Mouse (Mus musculus) forebrain, embryonic 11.5 days (tissue): ENCODE data around the gene Sp6. TPM values are rescaled to one million over a fixed set of nuclear protein-coding genes. Genes with fewer than 3 reads are reported as not detected.

Experiments
- ATAC-seq: fragments of 200-750 bp; cut with Nextera tagmentation; replicated peaks from 2 replicates; pipeline ENCODE4 v1.8.0; 2017; ENCODE audit warnings: moderate TSS enrichment; ENCODE audit not compliant: low FRiP score
- DNase-seq: peaks from one replicate; pipeline ENCODE4 v3.0.0-alpha.2; 2017; ENCODE audit warnings: low spot score
- H3K27ac ChIP-seq: fragments of 300-500 bp; sonication (generic); 2 replicates; pipeline ENCODE4 v1.5.1; 2014; ENCODE audit warnings: low read depth, low read length
- H3K27me3 ChIP-seq: fragments of 300-500 bp; sonication (generic); 2 replicates; pipeline ENCODE4 v1.6.1; 2014; ENCODE audit warnings: mild to moderate bottlenecking, low read length, mixed read lengths; ENCODE audit not compliant: control insufficient read depth, insufficient read depth
- H3K36me3 ChIP-seq: fragments of 300-500 bp; sonication (generic); 2 replicates; pipeline ENCODE4 v1.6.1; 2014; ENCODE audit warnings: mild to moderate bottlenecking, low read length, moderate library complexity, mixed read lengths; ENCODE audit not compliant: control insufficient read depth, insufficient read depth
- H3K4me1 ChIP-seq: fragments of 300-500 bp; sonication (generic); replicated peaks from 2 replicates; pipeline ENCODE4 v1.6.1; 2014; ENCODE audit warnings: low read length, mixed read lengths; ENCODE audit not compliant: control insufficient read depth, insufficient read depth
- H3K4me2 ChIP-seq: fragments of 300-500 bp; sonication (generic); 2 replicates; pipeline ENCODE4 v1.6.1; 2014; ENCODE audit warnings: low read depth, mild to moderate bottlenecking, low read length, moderate library complexity, mixed read lengths; ENCODE audit not compliant: severe bottlenecking
- H3K4me3 ChIP-seq: fragments of 300-500 bp; sonication (generic); 2 replicates; pipeline ENCODE4 v1.5.1; 2014; ENCODE audit warnings: low read depth, low read length
- H3K9ac ChIP-seq: fragments of 300-500 bp; sonication (generic); 2 replicates; pipeline ENCODE4 v1.6.1; 2014; ENCODE audit warnings: low read length
- H3K9me3 ChIP-seq: fragments of 300-500 bp; sonication (generic); 2 replicates; pipeline ENCODE4 v1.6.1; 2016; ENCODE audit warnings: low read length, mixed read lengths; ENCODE audit not compliant: control insufficient read depth
- WGBS: fragments of 180-500 bp; shearing (Covaris S2); extraction: QIAGEN DNeasy Blood & Tissue Kit; methylation state at CpG from one replicate; pipeline ENCODE4 v1.1.7; 2014; 5-methylcytosine and 5-hydroxymethylcytosine counted together
- polyA plus RNA-seq: library from polyadenylated mRNA; unstranded; fragments of >200 nt; fragmentation: Nextera tagmentation; extraction: Ambion mirVana; gene quantifications from 2 replicates; pipeline ENCODE4 v1.2.1, GENCODE M21; 2014

The Sp6 gene
- polyA plus RNA-seq, 1 experiment from 2014 or later, result not detected

GRCm38 (mm10) chr11:96970341-96970740 lies 42.9 kb upstream of the Sp6 start:
- no peaks in the 10 kb centered on the region for H3K36me3 ChIP-seq
- no peaks in the 10 kb centered on the region for H3K9me3 ChIP-seq
- no peak overlapping the region for H3K9ac ChIP-seq
- WGBS, result 91% methylated on average over 3 of the region's 3 CpGs
- no peak overlapping the region for H3K27ac ChIP-seq
- DNase-seq, result no peak
- no peak for ATAC-seq
- no peak overlapping the region for H3K4me3 ChIP-seq
- no peaks in the 10 kb centered on the region for H3K27me3 ChIP-seq
- H3K4me1 ChIP-seq, result 0 out of 2 replicates have a peak, but pooled peaks cover 2% of the 10 kb centered on the region
- no peak overlapping the region for H3K4me2 ChIP-seq

GRCm38 (mm10) chr11:96972906-96973305 lies 40.3 kb upstream of the Sp6 start:
- Histone ChIP-seq H3K4me2 (no peak overlapping the region), H3K4me1 (peaks cover 8% of the 10 kb centered on the region), H3K36me3 (no peaks in the 10 kb centered on the region), H3K9me3 (no peaks in the 10 kb centered on the region), H3K4me3 (no peak overlapping the region), H3K9ac (no peak overlapping the region), H3K27me3 (no peaks in the 10 kb centered on the region), H3K27ac (no peak overlapping the region)
- ATAC-seq (no peak), DNase-seq (no peak)
- whole genome bisulfite sequencing, result 84% methylated on average over 5 of the region's 5 CpGs

GRCm38 (mm10) chr11:96973426-96973964 lies 39.7 kb upstream of the Sp6 start:
- Histone ChIP-seq H3K9ac (no peak overlapping the region), H3K27ac (no peak overlapping the region)
- WGBS, result 93% methylated on average over 5 of the region's 5 CpGs

GRCm38 (mm10) chr11:96974813-96975212 lies 38.4 kb upstream of the Sp6 start:
- H3K9me3 ChIP-seq, result no peaks in the 10 kb centered on the region
- WGBS, result 88% methylated on average over 5 of the region's 5 CpGs
- no peaks in the 10 kb centered on the region for H3K36me3 ChIP-seq

More at GRCm38 (mm10) chr11:96973426-96973964, 39.7 kb upstream of the Sp6 start:
- H3K36me3 ChIP-seq, result no peaks in the 10 kb centered on the region
- DNase-seq (no peak), ATAC-seq (no peak)
- H3K4me2 ChIP-seq, result no peak overlapping the region
- peaks cover 11% of the 10 kb centered on the region for H3K4me1 ChIP-seq
- H3K27me3 ChIP-seq, result no peaks in the 10 kb centered on the region
- H3K9me3 ChIP-seq, result no peaks in the 10 kb centered on the region
- no peak overlapping the region for H3K4me3 ChIP-seq

GRCm38 (mm10) chr11:96975511-96976378 lies 37.4 kb upstream of the Sp6 start:
- Histone ChIP-seq H3K27me3 (no peaks in the 10 kb centered on the region), H3K4me2 (peak overlapping the region; percentile 82), H3K27ac (no peak overlapping the region), H3K9ac (peak overlapping the region; percentile 98), H3K4me3 (peak overlapping the region; percentile 94), H3K4me1 (peaks cover 12% of the 10 kb centered on the region), H3K9me3 (no peaks in the 10 kb centered on the region), H3K36me3 (no peaks in the 10 kb centered on the region)
- 87% methylated on average over 10 of the region's 10 CpGs for WGBS
- ATAC-seq (no peak), DNase-seq (no peak)

More at GRCm38 (mm10) chr11:96974813-96975212, 38.4 kb upstream of the Sp6 start:
- Histone ChIP-seq H3K27me3 (no peaks in the 10 kb centered on the region), H3K4me3 (no peak overlapping the region), H3K27ac (no peak overlapping the region), H3K4me1 (peaks cover 12% of the 10 kb centered on the region), H3K4me2 (no peak overlapping the region), H3K9ac (no peak overlapping the region)
- DNase-seq, result no peak
- no peak for ATAC-seq

- WGBS, result 54% methylated on average over 3 of the region's 3 CpGs
- Histone ChIP-seq H3K36me3 (no peaks in the 10 kb centered on the region), H3K27ac (no peak overlapping the region)
Measured at GRCm38 (mm10) chr11:96976379-96976687, 36.9 kb upstream of the Sp6 start.

GRCm38 (mm10) chr11:96976911-96977591 lies 36.1 kb upstream of the Sp6 start:
- Histone ChIP-seq H3K36me3 (no peaks in the 10 kb centered on the region), H3K9me3 (no peaks in the 10 kb centered on the region), H3K27ac (peak overlapping the region; percentile 92), H3K4me1 (peaks cover 12% of the 10 kb centered on the region), H3K4me3 (peak overlapping the region; percentile 94), H3K27me3 (no peaks in the 10 kb centered on the region), H3K9ac (peak overlapping the region; percentile 98), H3K4me2 (peak overlapping the region; percentile 82)
- DNase-seq (peak; percentile 93), ATAC-seq (peak; percentile 73)
- WGBS, result 0% methylated on average over 39 of the region's 50 CpGs

More at GRCm38 (mm10) chr11:96976379-96976687, 36.9 kb upstream of the Sp6 start:
- H3K27me3 ChIP-seq, result no peaks in the 10 kb centered on the region
- peaks cover 12% of the 10 kb centered on the region for H3K4me1 ChIP-seq
- H3K4me2 ChIP-seq, result peak overlapping the region; percentile 82
- DNase-seq (no peak), ATAC-seq (no peak)
- peak overlapping the region; percentile 94 for H3K4me3 ChIP-seq
- no peaks in the 10 kb centered on the region for H3K9me3 ChIP-seq
- H3K9ac ChIP-seq, result peak overlapping the region; percentile 98

- ATAC-seq, result peak; percentile 98
Measured at GRCm38 (mm10) chr11:96977606-96978400, 35.4 kb upstream of the Sp6 start.

More at GRCm38 (mm10) chr11:96977606-96978400, 35.4 kb upstream of the Sp6 start:
- Histone ChIP-seq H3K27ac (peak overlapping the region; percentile 92), H3K4me2 (peak overlapping the region; percentile 92), H3K4me3 (peak overlapping the region; percentile 94), H3K36me3 (no peaks in the 10 kb centered on the region), H3K9ac (peak overlapping the region; percentile 98), H3K27me3 (no peaks in the 10 kb centered on the region), H3K4me1 (peaks cover 10% of the 10 kb centered on the region), H3K9me3 (no peaks in the 10 kb centered on the region)
- peak; percentile 99 for DNase-seq
- WGBS, result under 1% methylated on average over 45 of the region's 45 CpGs
